Mouse (Mus musculus) brain, embryonic 14.5 days (tissue): Measurements from ENCODE around the gene Nras.

Source experiments
- CTCF ChIP-seq: fragments of 200-500 bp; IDR thresholded peaks from 2 replicates; pipeline ENCODE4 v1.5.1; 2012; ENCODE audit warnings: inconsistent platforms, mild to moderate bottlenecking, moderate library complexity, borderline replicate concordance; ENCODE audit not compliant: insufficient read depth, insufficient read length; ENCODE audit errors: extremely low read depth
- POLR2A ChIP-seq: fragments of 200-500 bp; IDR thresholded peaks from 2 replicates; pipeline ENCODE4 v1.6.1; 2012; ENCODE audit warnings: mild to moderate bottlenecking, inconsistent platforms, borderline replicate concordance; ENCODE audit not compliant: poor library complexity, insufficient read depth, insufficient read length, severe bottlenecking; ENCODE audit errors: extremely low read depth

DNA sequence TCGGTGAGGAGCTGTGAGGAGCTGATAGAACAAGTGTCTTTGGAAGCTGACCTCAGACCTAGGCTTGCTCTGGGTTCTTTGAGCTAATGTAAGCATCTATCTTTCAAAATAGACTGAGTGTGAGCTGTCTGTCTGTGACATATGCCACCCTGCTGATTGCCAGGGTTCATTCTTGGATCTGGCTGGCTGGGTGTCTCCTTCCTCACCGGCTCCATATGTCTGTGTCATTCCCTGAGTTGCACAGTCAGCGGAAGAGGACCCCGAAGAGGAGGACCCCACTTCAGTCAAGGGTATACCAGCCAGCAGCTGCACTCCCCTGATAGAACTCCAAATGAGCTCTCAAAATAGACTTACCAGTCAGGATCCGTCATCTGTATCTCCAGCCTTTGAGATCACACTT, 24.7 kb downstream of the Nras start:
- TF ChIP-seq CTCF (no peak), POLR2A (no peak)
